Mouse (Mus musculus) hindbrain, embryonic 11.5 days (tissue): ENCODE results near the gene Rpl10a. TPM values are rescaled to one million over a fixed set of nuclear protein-coding genes. Genes with fewer than 3 reads are reported as not detected.

Experiments used
- ATAC-seq: fragments of 200-750 bp; cut with Nextera tagmentation; 2 replicates; pipeline ENCODE4 v1.8.0; 2017; ENCODE audit warnings: mild to moderate bottlenecking, moderate TSS enrichment, moderate library complexity; ENCODE audit not compliant: low FRiP score
- DNase-seq: peaks from one replicate; pipeline ENCODE4 v3.0.0-alpha.2; 2015; ENCODE audit warnings: low spot score
- H3K27ac ChIP-seq: fragments of 300-500 bp; sonication (generic); 2 replicates; pipeline ENCODE4 v1.5.1; 2014; ENCODE audit warnings: mild to moderate bottlenecking, low read depth, low read length
- H3K27me3 ChIP-seq: fragments of 300-500 bp; sonication (generic); 2 replicates; pipeline ENCODE4 v1.6.1; 2014; ENCODE audit warnings: mild to moderate bottlenecking, low read length, moderate library complexity, mixed read lengths; ENCODE audit not compliant: control insufficient read depth, insufficient read depth
- H3K36me3 ChIP-seq: fragments of 300-500 bp; sonication (generic); 2 replicates; pipeline ENCODE4 v1.6.1; 2014; ENCODE audit warnings: mild to moderate bottlenecking, low read length, moderate library complexity, mixed read lengths; ENCODE audit not compliant: control insufficient read depth, insufficient read depth
- H3K4me1 ChIP-seq: fragments of 300-500 bp; sonication (generic); replicated peaks from 2 replicates; pipeline ENCODE4 v1.6.1; 2014; ENCODE audit warnings: low read length, mixed read lengths; ENCODE audit not compliant: control insufficient read depth, insufficient read depth
- H3K4me2 ChIP-seq: fragments of 300-500 bp; sonication (generic); replicated peaks from 2 replicates; pipeline ENCODE4 v1.6.1; 2014; ENCODE audit warnings: mild to moderate bottlenecking, low read depth, low read length
- H3K4me3 ChIP-seq: fragments of 300-500 bp; sonication (generic); 2 replicates; pipeline ENCODE4 v1.5.1; 2014; ENCODE audit warnings: low read depth, low read length
- H3K9ac ChIP-seq: fragments of 300-500 bp; sonication (generic); 2 replicates; pipeline ENCODE4 v1.6.1; 2014; ENCODE audit warnings: low read depth, low read length
- H3K9me3 ChIP-seq: fragments of 300-500 bp; sonication (generic); 2 replicates; pipeline ENCODE4 v1.6.1; 2016; ENCODE audit warnings: low read length; ENCODE audit not compliant: control insufficient read depth
- WGBS: fragments of 180-500 bp; shearing (Covaris S2); extraction: QIAGEN DNeasy Blood & Tissue Kit; methylation state at CpG from one replicate; pipeline ENCODE4 v1.1.7; 2014; 5-methylcytosine and 5-hydroxymethylcytosine counted together
- polyA plus RNA-seq: library from polyadenylated mRNA; unstranded; fragments of >200 nt; fragmentation: Nextera tagmentation; extraction: Ambion mirVana; gene quantifications from 2 replicates; pipeline ENCODE4 v1.2.1, GENCODE M21; 2014

Rpl10a gene
- polyA plus RNA-seq, 1 experiment from 2014 or later: 475 TPM

DNA sequence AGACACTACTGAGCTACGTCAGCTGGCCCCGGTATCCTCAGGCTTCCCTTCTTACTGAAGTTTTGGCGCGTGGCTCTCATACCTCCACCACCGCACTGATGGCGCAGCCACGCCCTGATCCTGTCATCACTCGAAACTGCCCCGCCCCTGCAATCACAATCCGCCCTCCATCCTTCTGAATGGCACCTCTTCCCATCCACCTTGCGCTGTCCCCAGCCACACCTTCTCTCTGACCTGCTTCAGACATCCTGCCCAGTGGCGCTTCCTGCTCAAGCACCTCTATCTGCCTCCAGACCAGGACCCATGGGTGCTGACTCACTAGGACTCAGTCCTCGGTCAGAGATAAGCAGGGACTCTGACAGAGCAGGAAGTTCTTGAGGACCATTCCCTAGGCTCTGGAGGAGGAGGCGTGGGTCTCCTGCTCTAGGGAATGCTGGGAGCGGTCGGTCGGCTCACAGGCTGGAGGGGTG, 47.4 kb downstream of the Rpl10a start:
- Histone ChIP-seq H3K4me3 (no peak overlapping the region), H3K9ac (no peak overlapping the region), H3K4me2 (no peak overlapping the region), H3K27me3 (peaks cover 15% of the 10 kb centered on the region), H3K9me3 (no peaks in the 10 kb centered on the region), H3K36me3 (no peaks in the 10 kb centered on the region), H3K4me1 (no peaks in the 10 kb centered on the region), H3K27ac (no peak overlapping the region)
- 12% methylated on average over 17 of the region's 17 CpGs for WGBS
- no peak for DNase-seq
- no peak for ATAC-seq

GRCm38 (mm10) chr17:28380255-28380654, 52.0 kb downstream of the Rpl10a start:
- Histone ChIP-seq H3K9ac (no peak overlapping the region), H3K36me3 (no peaks in the 10 kb centered on the region), H3K4me2 (no peak overlapping the region), H3K27ac (no peak overlapping the region), H3K27me3 (peaks cover 6% of the 10 kb centered on the region), H3K4me1 (no peaks in the 10 kb centered on the region), H3K9me3 (no peaks in the 10 kb centered on the region), H3K4me3 (no peak overlapping the region)
- no peak for ATAC-seq
- 13% methylated on average over 4 of the region's 6 CpGs for WGBS
- no peak for DNase-seq

Other genes starting within 250 kb of the Rpl10a start
- 0.99 and 1.3 TPM in 2 replicates for gene Tcp11, start 247.8 kb upstream of the Rpl10a start, polyA plus RNA-seq
- gene Scube3, start 186.3 kb upstream of the Rpl10a start, polyA plus RNA-seq: 8.0 and 8.6 TPM in 2 replicates
- 27.6 and 29.5 TPM in 2 replicates for gene Zfp523, start 151.3 kb upstream of the Rpl10a start, polyA plus RNA-seq
- 1.8 and 2.9 TPM in 2 replicates for gene Def6, start 120.7 kb upstream of the Rpl10a start, polyA plus RNA-seq
- gene Ppard, start 95.8 kb upstream of the Rpl10a start, polyA plus RNA-seq: 1.7 and 3.5 TPM in 2 replicates
- gene Fance, start 15.0 kb upstream of the Rpl10a start, polyA plus RNA-seq: 18.7 and 22.5 TPM in 2 replicates
- gene Tead3, start 22.3 kb downstream of the Rpl10a start, polyA plus RNA-seq: 3.7 and 5.1 TPM in 2 replicates
- gene Tulp1, start 36.8 kb downstream of the Rpl10a start, polyA plus RNA-seq: 2.9 and 4.1 TPM in 2 replicates
- 11.9 and 12.1 TPM in 2 replicates for gene Fkbp5, start 189.1 kb downstream of the Rpl10a start, polyA plus RNA-seq
- not detected in 2 replicates for gene Armc12, start 202.3 kb downstream of the Rpl10a start, polyA plus RNA-seq
- not detected in 2 replicates for gene Clpsl2, start 220.9 kb downstream of the Rpl10a start, polyA plus RNA-seq
- not detected in 2 replicates for gene Clps, start 232.3 kb downstream of the Rpl10a start, polyA plus RNA-seq
- gene Lhfpl5, start 247.2 kb downstream of the Rpl10a start, polyA plus RNA-seq: 2.0 and 2.2 TPM in 2 replicates